Mouse (Mus musculus): ENCODE results near the gene Rpl10.

DNA sequence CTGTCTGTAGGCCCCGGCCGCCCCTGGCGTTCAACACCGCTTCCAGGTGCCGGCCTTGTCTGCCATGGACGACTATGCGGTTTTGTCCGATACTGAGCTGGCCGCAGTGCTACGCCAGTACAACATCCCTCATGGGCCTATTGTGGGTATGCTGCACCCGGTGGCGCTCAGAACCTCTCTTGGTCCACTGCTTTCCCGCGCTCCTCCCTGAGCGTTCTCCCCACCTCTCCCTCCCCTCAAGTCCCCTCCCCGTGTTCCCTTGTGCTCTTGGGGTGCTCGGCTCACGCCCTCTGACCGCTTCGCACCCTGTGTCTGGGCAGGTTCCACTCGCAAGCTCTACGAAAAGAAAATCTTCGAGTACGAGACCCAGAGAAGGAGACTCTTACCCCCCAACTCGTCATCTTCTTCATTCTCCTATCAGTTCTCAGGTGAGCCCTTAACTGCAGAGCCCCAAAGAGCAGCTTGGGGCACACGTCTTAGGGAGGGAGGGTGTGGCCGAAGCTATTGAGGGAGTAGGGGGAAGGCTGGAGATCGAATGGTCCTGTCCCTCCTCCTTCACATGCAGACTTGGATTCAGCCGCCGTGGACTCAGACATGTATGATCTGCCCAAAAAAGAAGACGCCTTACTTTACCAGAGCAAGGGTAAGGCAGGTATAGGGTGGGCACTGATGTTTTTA, 15.6 kb upstream of the Rpl10 start:
- TF ChIP-seq POLR2A (IDR thresholded peaks at IDR 0.05; ENCODE audit: control insufficient read depth, low read depth, low read length), result no peak; the same call in 1 of the 2 replicates
- TF ChIP-seq CTCF (IDR thresholded peaks at IDR 0.05; ENCODE audit: control insufficient read depth, insufficient read depth, insufficient replicate concordance, low read depth, low read length), result no peak
